Mouse (Mus musculus) hindbrain, embryonic 11.5 days (tissue): ENCODE measurements at regions not wholly inside any gene's neighbourhood (a gene's known extent, or its start where the extent isn't known, plus 50 kb on each side); places are given as distances from the start of the nearest gene placed in this dataset.

Source experiments
- ATAC-seq: fragments of 200-750 bp; cut with Nextera tagmentation; 2 replicates; pipeline ENCODE4 v1.8.0; 2017; ENCODE audit warnings: mild to moderate bottlenecking, moderate TSS enrichment, moderate library complexity; ENCODE audit not compliant: low FRiP score
- DNase-seq: peaks from one replicate; pipeline ENCODE4 v3.0.0-alpha.2; 2015; ENCODE audit warnings: low spot score
- H3K27ac ChIP-seq: fragments of 300-500 bp; sonication (generic); 2 replicates; pipeline ENCODE4 v1.5.1; 2014; ENCODE audit warnings: mild to moderate bottlenecking, low read depth, low read length
- H3K27me3 ChIP-seq: fragments of 300-500 bp; sonication (generic); 2 replicates; pipeline ENCODE4 v1.6.1; 2014; ENCODE audit warnings: mild to moderate bottlenecking, low read length, moderate library complexity, mixed read lengths; ENCODE audit not compliant: control insufficient read depth, insufficient read depth
- H3K36me3 ChIP-seq: fragments of 300-500 bp; sonication (generic); 2 replicates; pipeline ENCODE4 v1.6.1; 2014; ENCODE audit warnings: mild to moderate bottlenecking, low read length, moderate library complexity, mixed read lengths; ENCODE audit not compliant: control insufficient read depth, insufficient read depth
- H3K4me1 ChIP-seq: fragments of 300-500 bp; sonication (generic); replicated peaks from 2 replicates; pipeline ENCODE4 v1.6.1; 2014; ENCODE audit warnings: low read length, mixed read lengths; ENCODE audit not compliant: control insufficient read depth, insufficient read depth
- H3K4me2 ChIP-seq: fragments of 300-500 bp; sonication (generic); replicated peaks from 2 replicates; pipeline ENCODE4 v1.6.1; 2014; ENCODE audit warnings: mild to moderate bottlenecking, low read depth, low read length
- H3K4me3 ChIP-seq: fragments of 300-500 bp; sonication (generic); 2 replicates; pipeline ENCODE4 v1.5.1; 2014; ENCODE audit warnings: low read depth, low read length
- H3K9ac ChIP-seq: fragments of 300-500 bp; sonication (generic); 2 replicates; pipeline ENCODE4 v1.6.1; 2014; ENCODE audit warnings: low read depth, low read length
- H3K9me3 ChIP-seq: fragments of 300-500 bp; sonication (generic); 2 replicates; pipeline ENCODE4 v1.6.1; 2016; ENCODE audit warnings: low read length; ENCODE audit not compliant: control insufficient read depth
- WGBS: fragments of 180-500 bp; shearing (Covaris S2); extraction: QIAGEN DNeasy Blood & Tissue Kit; methylation state at CpG from one replicate; pipeline ENCODE4 v1.1.7; 2014; 5-methylcytosine and 5-hydroxymethylcytosine counted together

GRCm38 (mm10) chr3:150109561-150109960 is 1119.2 kb upstream of the Adgrl2 start:
- no peaks in the 10 kb centered on the region for H3K9me3 ChIP-seq
- DNase-seq (no peak), ATAC-seq (no peak)
- no peak overlapping the region for H3K4me2 ChIP-seq
- no peak overlapping the region for H3K27ac ChIP-seq
- H3K4me1 ChIP-seq: no peaks in the 10 kb centered on the region
- 68% methylated on average over 5 of the region's 5 CpGs for WGBS
- no peak overlapping the region for H3K4me3 ChIP-seq
- H3K36me3 ChIP-seq: no peaks in the 10 kb centered on the region
- no peaks in the 10 kb centered on the region for H3K27me3 ChIP-seq
- H3K9ac ChIP-seq: no peak overlapping the region

- H3K4me2 ChIP-seq: no peak overlapping the region
- ATAC-seq: no peak
- no peaks in the 10 kb centered on the region for H3K4me1 ChIP-seq
- H3K4me3 ChIP-seq: no peak overlapping the region
- H3K9me3 ChIP-seq: no peaks in the 10 kb centered on the region
- WGBS: 90% methylated on average over 6 of the region's 6 CpGs
- H3K27me3 ChIP-seq: no peaks in the 10 kb centered on the region
- H3K27ac ChIP-seq: no peak overlapping the region
- DNase-seq: no peak
- H3K36me3 ChIP-seq: no peaks in the 10 kb centered on the region
- H3K9ac ChIP-seq: no peak overlapping the region
Observed at GRCm38 (mm10) chr3:150112231-150112630, 1121.9 kb upstream of the Adgrl2 start.

- DNase-seq (no peak), ATAC-seq (no peak)
- Histone ChIP-seq H3K4me3 (no peak overlapping the region), H3K9ac (no peak overlapping the region), H3K27ac (no peak overlapping the region), H3K27me3 (no peaks in the 10 kb centered on the region), H3K9me3 (no peaks in the 10 kb centered on the region), H3K4me2 (no peak overlapping the region), H3K4me1 (no peaks in the 10 kb centered on the region), H3K36me3 (no peaks in the 10 kb centered on the region)
- WGBS: 71% methylated on average over 3 of the region's 3 CpGs
Observed at GRCm38 (mm10) chr3:150119866-150120265, 1129.5 kb upstream of the Adgrl2 start.

- no peaks in the 10 kb centered on the region for H3K9me3 ChIP-seq
- H3K27me3 ChIP-seq: no peaks in the 10 kb centered on the region
- H3K27ac ChIP-seq: no peak overlapping the region
- H3K9ac ChIP-seq: no peak overlapping the region
- H3K36me3 ChIP-seq: no peaks in the 10 kb centered on the region
- no peak for ATAC-seq
- WGBS: 91% methylated on average over 1 of the region's 1 CpGs
- no peak for DNase-seq
- H3K4me3 ChIP-seq: no peak overlapping the region
- H3K4me2 ChIP-seq: no peak overlapping the region
- no peaks in the 10 kb centered on the region for H3K4me1 ChIP-seq
Observed at GRCm38 (mm10) chr3:150146635-150147034, 1156.3 kb upstream of the Adgrl2 start.

GRCm38 (mm10) chr3:150151152-150151822 is 1160.9 kb upstream of the Adgrl2 start:
- no peak overlapping the region for H3K4me3 ChIP-seq
- no peaks in the 10 kb centered on the region for H3K9me3 ChIP-seq
- no peaks in the 10 kb centered on the region for H3K36me3 ChIP-seq
- no peaks in the 10 kb centered on the region for H3K4me1 ChIP-seq
- DNase-seq (no peak), ATAC-seq (no peak)
- H3K27me3 ChIP-seq: no peaks in the 10 kb centered on the region
- H3K27ac ChIP-seq: no peak overlapping the region
- H3K4me2 ChIP-seq: no peak overlapping the region
- WGBS: 79% methylated on average over 7 of the region's 7 CpGs
- no peak overlapping the region for H3K9ac ChIP-seq

- DNase-seq (no peak), ATAC-seq (no peak)
- Histone ChIP-seq H3K27me3 (no peaks in the 10 kb centered on the region), H3K4me1 (no peaks in the 10 kb centered on the region), H3K4me2 (no peak overlapping the region), H3K9me3 (no peaks in the 10 kb centered on the region), H3K4me3 (no peak overlapping the region), H3K27ac (no peak overlapping the region), H3K9ac (no peak overlapping the region), H3K36me3 (no peaks in the 10 kb centered on the region)
- 91% methylated on average over 8 of the region's 8 CpGs for WGBS
Observed at GRCm38 (mm10) chr3:150151823-150152158, 1161.4 kb upstream of the Adgrl2 start.

GRCm38 (mm10) chr3:150152893-150153292 is 1162.5 kb upstream of the Adgrl2 start:
- DNase-seq (no peak), ATAC-seq (no peak)
- Histone ChIP-seq H3K9ac (no peak overlapping the region), H3K9me3 (no peaks in the 10 kb centered on the region), H3K36me3 (no peaks in the 10 kb centered on the region), H3K27me3 (no peaks in the 10 kb centered on the region), H3K4me2 (no peak overlapping the region), H3K4me3 (no peak overlapping the region), H3K27ac (no peak overlapping the region), H3K4me1 (no peaks in the 10 kb centered on the region)
- WGBS: 67% methylated on average over 3 of the region's 3 CpGs

GRCm38 (mm10) chr3:150185807-150186206 is 1195.5 kb upstream of the Adgrl2 start:
- H3K27me3 ChIP-seq: no peaks in the 10 kb centered on the region
- no peaks in the 10 kb centered on the region for H3K9me3 ChIP-seq
- no peak overlapping the region for H3K9ac ChIP-seq
- H3K36me3 ChIP-seq: no peaks in the 10 kb centered on the region
- H3K4me2 ChIP-seq: no peak overlapping the region
- 80% methylated on average over 2 of the region's 2 CpGs for WGBS
- H3K27ac ChIP-seq: no peak overlapping the region
- H3K4me3 ChIP-seq: no peak overlapping the region
- H3K4me1 ChIP-seq: no peaks in the 10 kb centered on the region
- no peak for DNase-seq
- no peak for ATAC-seq

- H3K27ac ChIP-seq: no peak overlapping the region
- ATAC-seq (no peak), DNase-seq (no peak)
- no peaks in the 10 kb centered on the region for H3K9me3 ChIP-seq
- 81% methylated on average over 4 of the region's 4 CpGs for WGBS
- H3K9ac ChIP-seq: no peak overlapping the region
- H3K4me1 ChIP-seq: no peaks in the 10 kb centered on the region
- no peak overlapping the region for H3K4me2 ChIP-seq
- no peaks in the 10 kb centered on the region for H3K27me3 ChIP-seq
- H3K4me3 ChIP-seq: no peak overlapping the region
- H3K36me3 ChIP-seq: no peaks in the 10 kb centered on the region
Observed at GRCm38 (mm10) chr3:150193132-150193531, 1202.8 kb upstream of the Adgrl2 start.
